8 mouse cellular contexts compared by ENCODE assay signal in the genomic region with DNA sequence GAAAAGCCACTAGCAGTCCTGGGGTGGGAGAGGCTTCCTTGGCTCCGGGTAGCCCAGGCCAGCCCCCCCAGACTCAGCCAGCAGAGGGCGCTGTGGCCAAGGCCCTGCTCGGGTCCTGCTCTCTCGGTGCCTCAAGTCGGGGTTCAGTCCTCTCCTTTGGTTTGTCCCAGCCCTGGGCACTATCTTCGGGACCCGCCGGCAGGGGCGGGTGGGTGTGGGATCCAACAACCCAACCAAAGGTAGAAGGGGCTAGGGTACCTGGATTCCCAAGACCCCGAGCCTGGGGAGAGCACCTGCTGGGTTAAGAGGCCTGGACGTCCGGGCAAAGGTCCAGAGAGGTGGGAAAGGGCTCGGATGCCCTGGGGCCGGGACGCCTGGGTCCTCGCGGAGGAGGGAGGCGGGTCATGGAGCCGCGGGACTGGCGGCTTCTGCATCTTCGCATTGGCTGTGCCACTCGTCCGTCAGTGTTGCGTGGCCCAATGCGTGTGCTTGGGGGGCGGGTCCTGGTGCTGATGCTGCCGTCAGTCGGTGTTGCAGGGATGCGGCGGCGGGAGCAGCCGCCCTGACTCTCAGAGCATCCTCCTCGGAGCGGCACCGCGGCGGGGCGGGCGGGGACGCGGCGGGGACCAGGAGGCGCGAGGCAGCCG. TPM values are rescaled to one million over a fixed set of nuclear protein-coding genes. Genes with fewer than 3 reads are reported as not detected.
DNase-seq lines count a peak whose midpoint lies in the region; ATAC-seq lines count a peak whose summit lies in the region.

A gene (plus strand): TSS at position 499 of the 647 bp plus-strand sequence.

- peaks cover 64% of the 10 kb centered on the region for H3K27me3 ChIP-seq in heart, embryonic 11.5 days (ENCODE audit: control insufficient read depth, insufficient read depth, low read length)
- peaks cover 30% of the 10 kb centered on the region for H3K27me3 ChIP-seq in kidney, embryonic 16.5 days (ENCODE audit: insufficient read depth, low read length)

- ATAC-seq in erythroblast, adult 5-6 weeks (replicated peaks; ENCODE audit: low FRiP score, poor library complexity, severe bottlenecking), result peak; percentile 58
- ATAC-seq in heart, embryonic 11.5 days (replicated peaks; ENCODE audit: insufficient number of reproducible peaks, low FRiP score, low TSS enrichment), result peak; percentile 47; the same call in 1 of the 2 replicates
- peak; percentile 80 for ATAC-seq in kidney, embryonic 16.5 days (ENCODE audit: low FRiP score, low TSS enrichment)
- peak; percentile 79 for ATAC-seq in monocyte, adult 5-6 weeks (replicated peaks; ENCODE audit: insufficient number of reproducible peaks, low FRiP score, low TSS enrichment, poor library complexity, severe bottlenecking)

- DNase-seq in CD4-positive helper T cell, adult 2 months (ENCODE audit: low read depth, low spot score), result peak; percentile 95
- DNase-seq in brain, adult 2 months (ENCODE audit: low read depth, low spot score), result peak; percentile 99
- DNase-seq in liver, result peak; percentile 76
- peak; percentile 73 to 76 for DNase-seq in spleen, postnatal 36 days (ENCODE audit: low spot score in 2 of 2)

- H3K9me3 ChIP-seq in heart, embryonic 11.5 days (replicated peaks; ENCODE audit: control insufficient read depth, low read length), result no peaks in the 10 kb centered on the region
- H3K9me3 ChIP-seq in kidney, embryonic 16.5 days (ENCODE audit: low read length), result no peaks in the 10 kb centered on the region

- no peaks in the 10 kb centered on the region for H3K36me3 ChIP-seq in heart, embryonic 11.5 days (ENCODE audit: control insufficient read depth, insufficient read depth, low read length)
- no peaks in the 10 kb centered on the region for H3K36me3 ChIP-seq in kidney, embryonic 16.5 days (ENCODE audit: insufficient read depth, low read length)

- H3K4me1 ChIP-seq in heart, embryonic 11.5 days (ENCODE audit: control insufficient read depth, insufficient read depth, low read length), result peaks cover 22% of the 10 kb centered on the region
- H3K4me1 ChIP-seq in kidney, embryonic 16.5 days (ENCODE audit: insufficient read depth, low read length), result peaks cover 26% of the 10 kb centered on the region

- peak within 1 kb of the TSS; percentile 46; the same call in 1 of the 2 replicates for H3K9ac ChIP-seq in heart, embryonic 11.5 days (ENCODE audit: low read depth, low read length)
- peak within 1 kb of the TSS; percentile 58 for H3K9ac ChIP-seq in kidney, embryonic 16.5 days (replicated peaks; ENCODE audit: low read length)

- H3K4me2 ChIP-seq in heart, embryonic 11.5 days, result peak within 1 kb of the TSS; percentile 91
- H3K4me2 ChIP-seq in kidney, embryonic 16.5 days (replicated peaks; ENCODE audit: low read depth, low read length), result peak within 1 kb of the TSS; percentile 93

- WGBS in heart, embryonic 11.5 days (ENCODE audit: insufficient replicate concordance), result under 1% methylated on average over 41 of the region's 46 CpGs
- WGBS in kidney, embryonic 16.5 days, result under 1% methylated on average over 38 of the region's 46 CpGs

- H3K27ac ChIP-seq in heart, embryonic 11.5 days (ENCODE audit: low read depth, low read length), result no peak within 1 kb of the TSS
- no peak within 1 kb of the TSS for H3K27ac ChIP-seq in kidney, embryonic 16.5 days (ENCODE audit: low read length)

- H3K4me3 ChIP-seq in heart, embryonic 11.5 days (ENCODE audit: low read depth, low read length), result peak within 1 kb of the TSS; percentile 49
- peak within 1 kb of the TSS; percentile 54 for H3K4me3 ChIP-seq in kidney, embryonic 16.5 days (ENCODE audit: low read length)

RNA-seq across cellular contexts. Expression of the gene that starts here (rescaled TPM):
- not detected in 2 replicates for total RNA-seq in erythroblast, adult 5-6 weeks (2015; ENCODE audit: low replicate concordance)
- total RNA-seq in erythroblast, adult 5-6 weeks (2017; ENCODE audit: low replicate concordance), result not detected in 2 replicates
- 1.5 and 1.6 TPM in 2 replicates for polyA plus RNA-seq in heart, embryonic 11.5 days (2014; fragmentation: Nextera tagmentation; extraction: Ambion mirVana)
- 6.0 and 6.2 TPM in 2 replicates for polyA plus RNA-seq in kidney, embryonic 16.5 days (2015; fragmentation: Nextera tagmentation; extraction: Ambion mirVana)
- total RNA-seq in monocyte, adult 5-6 weeks (2017), result not detected in 3 replicates

Comparison
In these comparisons a context has a peak if more than half of its experiments do, and no peak if none do; other contexts are left out.
1. Peak in ATAC-seq in erythroblast, adult 5-6 weeks; RNA of the gene not detected or under 1 TPM.
2. Peak in ATAC-seq in monocyte, adult 5-6 weeks; RNA of the gene not detected or under 1 TPM.